Comparison of ENCODE assay signal across 27 mouse cellular contexts in genomic region chr8:72356593-72356992, GRCm38 (mm10). TPM values are rescaled to one million over a fixed set of nuclear protein-coding genes. Genes with fewer than 3 reads are reported as not detected.
DNase-seq lines count a peak whose midpoint lies in the region; ATAC-seq and TF ChIP-seq lines count a peak whose summit lies in the region.
"Had no signal": no experiment of that assay in that cellular context is flagged by ENCODE, and none has a peak within 500 bp of the region (broad histone marks: within the 10 kb centered on the region; RNA-seq: fewer than 3 reads in every experiment).

No protein-coding gene starts in this region.

- ATAC-seq in heart, embryonic 11.5 days (replicated peaks; ENCODE audit: insufficient number of reproducible peaks, low FRiP score, low TSS enrichment), result no peak
- ATAC-seq in forebrain, postnatal 0 days, result no peak
- ATAC-seq: activated CD4-positive, CD25-positive, alpha-beta regulatory T cell, adult 4 months; CD4-positive, CD25-positive, alpha-beta regulatory T cell, adult 4 months; forebrain, embryonic 13.5 days; forebrain, embryonic 15.5 days; Patski had no signal

- no peak overlapping the region for H3K9ac ChIP-seq in heart, adult 2 months (ENCODE audit: low read depth, low read length)
- no peak overlapping the region for H3K9ac ChIP-seq in heart, embryonic 11.5 days (ENCODE audit: low read depth, low read length)
- H3K9ac ChIP-seq in forebrain, postnatal 0 days, result no peak overlapping the region
- H3K9ac ChIP-seq: embryonic facial prominence, embryonic 13.5 days; embryonic facial prominence, embryonic 15.5 days; forebrain, embryonic 13.5 days; forebrain, embryonic 15.5 days had no signal

- H3K4me1 ChIP-seq in heart, adult 2 months (ENCODE audit: control insufficient read depth, insufficient read depth, low read length), result peaks cover 24% of the 10 kb centered on the region
- peaks cover 32% of the 10 kb centered on the region for H3K4me1 ChIP-seq in heart, embryonic 11.5 days (ENCODE audit: control insufficient read depth, insufficient read depth, low read length)
- H3K4me1 ChIP-seq in thymus, adult 2 months (replicated peaks; ENCODE audit: control insufficient read depth, insufficient read depth, low read length), result peaks cover 53% of the 10 kb centered on the region
- no peaks in the 10 kb centered on the region for H3K4me1 ChIP-seq in forebrain, postnatal 0 days (ENCODE audit: insufficient read depth)
- H3K4me1 ChIP-seq: embryonic facial prominence, embryonic 13.5 days; embryonic facial prominence, embryonic 15.5 days; forebrain, embryonic 13.5 days; forebrain, embryonic 15.5 days had no signal

- H3K4me3 ChIP-seq in heart, adult 2 months, result no peak overlapping the region
- no peak overlapping the region for H3K4me3 ChIP-seq in heart, embryonic 11.5 days (ENCODE audit: low read depth, low read length)
- H3K4me3 ChIP-seq in thymus, adult 2 months (ENCODE audit: control insufficient read depth, insufficient read depth, low read length), result no peak overlapping the region
- H3K4me3 ChIP-seq in forebrain, postnatal 0 days (ENCODE audit: low read depth, low read length), result no peak overlapping the region
- H3K4me3 ChIP-seq: embryonic facial prominence, embryonic 13.5 days; embryonic facial prominence, embryonic 15.5 days; erythroblast, embryonic 14.5 days; forebrain, embryonic 13.5 days; forebrain, embryonic 15.5 days had no signal

- intact Hi-C loops in heart, adult 2 months (cut with DNase I), result no loop called here

- 0 out of 2 replicates have a peak overlapping the region, but pooled peaks have one; percentile 11 for H3K27ac ChIP-seq in heart, adult 2 months
- H3K27ac ChIP-seq in heart, embryonic 11.5 days (ENCODE audit: low read depth, low read length), result no peak overlapping the region
- peak overlapping the region; percentile 14; the same call in 1 of the 2 replicates for H3K27ac ChIP-seq in thymus, adult 2 months (ENCODE audit: control insufficient read depth, insufficient read depth, low read length)
- no peak overlapping the region for H3K27ac ChIP-seq in forebrain, postnatal 0 days (ENCODE audit: low read depth, low read length)
- H3K27ac ChIP-seq: embryonic facial prominence, embryonic 13.5 days; embryonic facial prominence, embryonic 15.5 days; forebrain, embryonic 13.5 days; forebrain, embryonic 15.5 days had no signal

- H3K4me2 ChIP-seq in heart, embryonic 11.5 days, result no peak overlapping the region
- H3K4me2 ChIP-seq in forebrain, postnatal 0 days (ENCODE audit: low read depth), result no peak overlapping the region
- H3K4me2 ChIP-seq: embryonic facial prominence, embryonic 13.5 days; embryonic facial prominence, embryonic 15.5 days; forebrain, embryonic 13.5 days; forebrain, embryonic 15.5 days had no signal

- no peaks in the 10 kb centered on the region for H3K79me2 ChIP-seq in heart, adult 2 months (replicated peaks; ENCODE audit: control insufficient read depth, insufficient read depth, low read length)

- H3K27me3 ChIP-seq in heart, adult 2 months (ENCODE audit: control insufficient read depth, insufficient read depth, low read length), result no peaks in the 10 kb centered on the region
- no peaks in the 10 kb centered on the region for H3K27me3 ChIP-seq in heart, embryonic 11.5 days (ENCODE audit: control insufficient read depth, insufficient read depth, low read length)
- no peaks in the 10 kb centered on the region for H3K27me3 ChIP-seq in thymus, adult 2 months (ENCODE audit: control insufficient read depth, insufficient read depth, low read length)
- H3K27me3 ChIP-seq in forebrain, postnatal 0 days (ENCODE audit: insufficient read depth, low read length), result no peaks in the 10 kb centered on the region
- H3K27me3 ChIP-seq: CH12.LX; embryonic facial prominence, embryonic 13.5 days; embryonic facial prominence, embryonic 15.5 days; forebrain, embryonic 13.5 days; forebrain, embryonic 15.5 days; Patski had no signal

- TF ChIP-seq POLR2A in heart, adult 2 months (IDR thresholded peaks at IDR 0.05; ENCODE audit: insufficient read depth, low read depth, low read length), result no peak
- no peak for TF ChIP-seq POLR2A in thymus, adult 2 months (IDR thresholded peaks at IDR 0.05; ENCODE audit: control insufficient read depth, extremely low read depth, insufficient read depth, low read length, poor library complexity)

- TF ChIP-seq EP300 in heart, adult 2 months (IDR thresholded peaks at IDR 0.05; ENCODE audit: insufficient read depth, low read depth, low read length), result no peak

- H3K9me3 ChIP-seq in heart, embryonic 11.5 days (replicated peaks; ENCODE audit: control insufficient read depth, low read length), result no peaks in the 10 kb centered on the region
- H3K9me3 ChIP-seq in forebrain, postnatal 0 days (ENCODE audit: low read length), result no peaks in the 10 kb centered on the region
- H3K9me3 ChIP-seq: embryonic facial prominence, embryonic 13.5 days; embryonic facial prominence, embryonic 15.5 days; forebrain, embryonic 13.5 days; forebrain, embryonic 15.5 days; G1E had no signal

- H3K36me3 ChIP-seq in heart, adult 2 months (ENCODE audit: control insufficient read depth, insufficient read depth, low read length), result peaks cover 2% of the 10 kb centered on the region; the same call in 1 of the 2 replicates
- peaks cover 11% of the 10 kb centered on the region for H3K36me3 ChIP-seq in heart, embryonic 11.5 days (ENCODE audit: control insufficient read depth, insufficient read depth, low read length)
- no peaks in the 10 kb centered on the region; the same call in 1 of the 2 replicates for H3K36me3 ChIP-seq in thymus, adult 2 months (ENCODE audit: control insufficient read depth, insufficient read depth, low read length)
- peaks cover 78% of the 10 kb centered on the region for H3K36me3 ChIP-seq in forebrain, postnatal 0 days (ENCODE audit: insufficient read depth)

- TF ChIP-seq CTCF in heart, adult 2 months (IDR thresholded peaks at IDR 0.05), result no peak
- no peak for TF ChIP-seq CTCF in thymus, adult 2 months (IDR thresholded peaks at IDR 0.05; ENCODE audit: borderline replicate concordance, control insufficient read depth, extremely low read depth, insufficient read depth, low read length, poor library complexity)
- no peak for TF ChIP-seq CTCF in forebrain, postnatal 0 days (IDR thresholded peaks at IDR 0.05; ENCODE audit: low read depth)

- no peak for DNase-seq in heart, adult 2 months
- no peak for DNase-seq in thymus, adult 2 months
- no peak for DNase-seq in thymus, postnatal 4 days
- DNase-seq in naive thymus-derived CD4-positive, alpha-beta T cell, adult 2 months (ENCODE audit: low read depth), result peak; percentile 25
- no peak for DNase-seq in forebrain, postnatal 0 days
- no peak for DNase-seq in retina, postnatal 1 day
- DNase-seq: adrenal gland, adult 8-10 months; adrenal gland, postnatal 14 days; adrenal gland, postnatal 36 days; cerebellum, adult 11 months; cerebellum, adult 18-20 months; cerebellum, adult 8-10 months; cerebellum, adult 9-11 months; cerebellum, postnatal 14 days; cerebellum, postnatal 36 days; embryo, embryonic 11 days had no signal

- WGBS in heart, adult 2 months, result 83% methylated on average over 3 of the region's 3 CpGs
- 87% methylated on average over 3 of the region's 3 CpGs for WGBS in heart, embryonic 11.5 days (ENCODE audit: insufficient replicate concordance)
- WGBS in thymus, adult 2 months, result 97% methylated on average over 3 of the region's 3 CpGs
- 94% methylated on average over 3 of the region's 3 CpGs for WGBS in forebrain, postnatal 0 days

RNA-seq across cellular contexts. Expression of gene Klf2, which starts 37.8 kb away (rescaled TPM):
- total RNA-seq in heart, adult 2 months (2021), result 10 to 100 TPM; 76.0 to 92.7 TPM
- polyA plus RNA-seq in heart, adult 2 months (2012; rRNA removed), result 21.1 and 42.6 TPM in 2 replicates
- polyA plus RNA-seq in heart, embryonic 11.5 days (2014; fragmentation: Nextera tagmentation; extraction: Ambion mirVana), result 16.7 and 17.7 TPM in 2 replicates
- polyA plus RNA-seq in thymus, adult 2 months (2012; rRNA removed), result 62.1 and 86.9 TPM in 2 replicates
- 3.8 and 4.0 TPM in 2 replicates for total RNA-seq in forebrain, postnatal 0 days (2014; rRNA removed)
- polyA plus RNA-seq in forebrain, postnatal 0 days (2015; fragmentation: Nextera tagmentation; extraction: Ambion mirVana), result 9.5 and 10.1 TPM in 2 replicates

RNA-seq across cellular contexts. Expression of gene Gm10282, which starts 51.5 kb away (rescaled TPM):
- total RNA-seq in heart, adult 2 months (2021), result 1 to 10 TPM; 6.7 to 8.5 TPM
- polyA plus RNA-seq in heart, adult 2 months (2012; rRNA removed), result 1.1 and 2.9 TPM in 2 replicates
- polyA plus RNA-seq in heart, embryonic 11.5 days (2014; fragmentation: Nextera tagmentation; extraction: Ambion mirVana), result 22.5 and 25.2 TPM in 2 replicates
- 13.6 and 19.8 TPM in 2 replicates for polyA plus RNA-seq in thymus, adult 2 months (2012; rRNA removed)
- total RNA-seq in forebrain, postnatal 0 days (2014; rRNA removed), result 4.5 and 4.7 TPM in 2 replicates
- 14.9 and 15.4 TPM in 2 replicates for polyA plus RNA-seq in forebrain, postnatal 0 days (2015; fragmentation: Nextera tagmentation; extraction: Ambion mirVana)

Comparison
In these comparisons a context has a peak if more than half of its experiments do, and no peak if none do; other contexts are left out.
1. H3K27ac ChIP-seq: peak in heart, adult 2 months (single experiment) and thymus, adult 2 months (single experiment); none in heart, embryonic 11.5 days (single experiment) and forebrain, postnatal 0 days (single experiment).